Mouse (Mus musculus): ENCODE data around the gene Ssr2.

The Ssr2 gene

DNA sequence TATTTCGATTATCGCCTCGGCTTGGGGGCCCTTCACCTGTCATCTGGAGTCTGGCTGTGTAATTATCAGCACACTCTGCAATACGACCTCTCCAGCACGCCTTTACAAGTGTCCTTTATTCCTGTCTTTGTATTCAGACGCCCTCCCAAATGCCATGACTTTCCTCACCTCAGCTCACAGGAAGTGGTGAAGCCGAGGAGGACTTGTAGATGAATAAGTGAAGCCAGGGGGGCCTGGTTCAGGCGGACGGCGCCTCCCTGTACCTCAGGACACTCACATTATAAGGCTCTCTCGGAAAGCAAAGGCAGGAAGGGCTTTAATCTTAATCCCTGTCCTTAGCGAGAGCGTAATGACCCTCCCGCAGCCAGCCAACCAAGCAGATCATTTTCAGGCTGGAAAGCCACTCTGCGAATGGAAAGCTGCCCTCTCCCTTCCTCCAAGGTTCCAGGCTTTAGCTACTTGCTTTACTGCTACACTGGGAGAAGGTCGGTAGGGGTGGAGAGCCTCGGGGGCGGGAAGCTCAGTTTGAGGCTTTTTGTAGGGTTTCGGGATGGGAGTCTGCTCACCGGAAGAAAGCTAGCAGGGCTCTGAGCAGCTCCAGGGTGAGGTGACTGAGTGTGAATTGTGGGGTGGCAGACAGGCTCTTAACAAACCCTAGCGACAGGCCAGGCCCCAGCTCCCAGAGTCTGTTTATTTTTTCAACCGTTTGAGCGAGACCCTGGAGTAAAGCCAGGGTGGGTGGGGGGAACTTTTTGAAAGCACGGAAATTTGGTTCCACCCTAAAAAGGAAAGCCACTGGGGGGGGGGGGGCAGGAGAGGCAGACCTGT, 46.7 kb downstream of the Ssr2 start:
- CTCF ChIA-PET, result interaction anchor here (0.6 to 0.7 kb wide), 2 partner anchors 9 to 473 kb away, joined by 3 to 4 read pairs; no protein-coding TSS in a partner anchor

DNA sequence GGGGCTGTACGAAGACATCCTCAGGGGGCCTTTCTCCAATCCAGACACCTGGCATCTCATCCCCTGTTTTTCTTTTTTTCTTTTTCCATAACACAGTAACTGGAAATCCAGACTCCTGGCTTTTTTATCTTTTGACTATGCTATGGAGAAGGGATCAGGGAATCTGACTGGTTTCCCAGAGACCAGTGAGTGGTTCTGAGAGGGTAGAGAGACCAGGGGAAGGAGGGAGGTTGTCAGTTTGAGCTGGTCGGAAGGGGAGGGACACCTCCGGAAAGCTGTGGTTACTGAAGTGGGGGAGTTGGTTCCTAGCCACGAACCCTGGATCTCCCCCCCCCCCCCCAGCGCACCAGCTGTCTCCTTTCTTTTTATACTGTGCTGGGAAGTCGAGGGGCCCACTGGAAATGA, 47.3 kb downstream of the Ssr2 start:
- CTCF ChIA-PET, result interaction anchor here (0.6 to 0.7 kb wide), 2 partner anchors 8 to 474 kb away, joined by 3 to 4 read pairs; no protein-coding TSS in a partner anchor

DNA sequence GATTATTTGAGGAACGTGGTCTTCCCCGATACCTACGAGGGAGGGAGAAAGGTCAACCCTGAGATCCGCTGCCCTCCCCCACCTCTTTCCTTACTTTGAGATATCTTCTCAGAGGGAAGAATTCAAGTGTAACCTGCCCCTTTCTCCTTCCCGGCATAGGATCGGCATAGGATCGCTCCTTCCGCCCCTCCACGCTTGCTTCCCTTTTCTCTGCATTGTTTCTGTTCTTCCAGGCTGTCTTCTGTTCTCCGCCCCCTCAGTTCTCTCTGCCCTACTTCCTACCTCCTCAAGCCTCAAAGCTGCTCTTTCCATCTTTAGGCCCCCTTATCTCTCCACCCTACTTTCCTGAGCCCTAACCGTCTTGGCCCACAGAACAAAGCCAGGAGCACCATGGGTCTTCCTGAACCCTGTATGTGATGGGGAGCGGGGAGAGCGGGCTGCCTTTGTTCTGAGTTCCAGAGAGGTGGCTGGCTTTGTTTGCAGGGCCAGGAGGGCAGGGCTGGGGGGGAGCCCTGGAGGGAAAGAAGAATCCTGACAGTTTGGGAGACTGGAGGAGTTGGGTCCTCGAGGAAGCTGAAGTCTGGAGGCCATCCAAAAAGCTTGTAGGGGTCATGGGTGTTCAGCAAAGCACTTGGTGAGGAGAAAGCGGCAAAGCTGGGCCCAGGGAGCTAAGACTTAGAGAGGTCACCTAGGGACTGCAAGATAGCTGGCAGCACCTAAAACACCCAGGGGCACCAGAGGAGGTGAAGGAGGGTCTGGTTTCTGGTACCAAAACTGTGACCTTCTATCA, 47.9 kb downstream of the Ssr2 start:
- CTCF ChIA-PET, result no interaction called here

DNA sequence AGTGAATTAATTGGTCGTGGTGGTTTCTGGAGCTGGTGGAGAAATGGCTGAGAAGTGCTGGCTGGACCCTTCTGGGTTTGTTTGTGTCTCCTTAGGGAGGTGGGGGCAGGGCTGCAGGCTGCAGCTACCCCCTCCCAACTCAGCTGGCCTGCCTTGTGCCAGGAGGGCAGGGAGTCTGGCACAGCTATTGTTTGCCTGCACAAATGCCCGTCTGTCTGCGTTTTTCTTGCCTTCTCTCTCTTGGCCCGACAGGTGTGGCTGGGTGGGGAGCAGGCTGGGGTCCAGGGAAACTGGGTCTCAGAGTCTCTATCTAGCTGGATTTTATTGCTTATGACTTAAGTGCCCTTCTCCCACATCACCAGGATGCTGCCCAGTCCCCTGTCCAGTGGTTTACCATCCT, 48.6 kb downstream of the Ssr2 start:
- CTCF ChIA-PET, result interaction anchor here (0.6 kb wide), 1 partner anchor 101 kb away, joined by 3 read pairs; no protein-coding TSS in a partner anchor

DNA sequence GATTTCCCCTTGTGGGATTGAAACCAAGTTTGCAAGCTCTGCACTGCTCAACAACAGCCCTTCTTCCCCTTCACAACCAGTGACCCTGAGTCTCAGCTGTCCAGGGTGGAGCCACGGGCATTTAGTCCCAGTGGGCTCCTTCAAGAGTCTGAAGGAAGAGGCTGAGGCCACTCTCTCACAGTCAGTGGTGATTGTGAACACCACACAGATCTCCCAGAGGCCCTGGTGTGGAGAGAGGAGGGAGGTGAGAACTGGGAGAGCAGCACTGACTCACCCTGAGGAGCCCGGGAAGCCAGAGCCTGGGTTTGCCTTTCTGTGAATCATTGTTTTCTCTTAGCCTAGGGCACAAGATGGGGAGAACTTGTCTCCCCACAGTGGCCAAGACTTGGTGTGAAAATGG, 49.3 kb downstream of the Ssr2 start:
- CTCF ChIA-PET, result interaction anchor here (0.6 kb wide), 1 partner anchor 100 kb away, joined by 3 read pairs; no protein-coding TSS in a partner anchor

DNA sequence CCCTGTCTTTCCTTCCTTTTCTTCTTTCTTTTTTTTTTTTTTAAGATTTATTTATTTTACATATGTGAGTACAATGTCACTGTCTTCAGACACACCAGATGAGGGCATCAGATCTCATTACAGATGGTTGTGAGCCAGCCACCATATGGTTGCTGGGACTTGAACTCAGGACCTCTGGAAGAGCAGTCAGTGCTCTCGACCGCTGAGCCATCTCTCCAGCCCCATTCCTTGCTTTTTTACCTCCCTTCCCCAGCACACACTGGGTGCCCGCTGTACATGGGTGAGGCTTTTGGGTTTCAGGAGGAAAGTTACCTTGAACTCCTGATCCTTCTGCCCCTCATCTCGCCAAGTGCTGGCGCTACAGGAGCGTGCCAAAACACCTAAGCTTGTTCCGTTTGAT, 49.9 kb downstream of the Ssr2 start:
- CTCF ChIA-PET, result no interaction called here

DNA sequence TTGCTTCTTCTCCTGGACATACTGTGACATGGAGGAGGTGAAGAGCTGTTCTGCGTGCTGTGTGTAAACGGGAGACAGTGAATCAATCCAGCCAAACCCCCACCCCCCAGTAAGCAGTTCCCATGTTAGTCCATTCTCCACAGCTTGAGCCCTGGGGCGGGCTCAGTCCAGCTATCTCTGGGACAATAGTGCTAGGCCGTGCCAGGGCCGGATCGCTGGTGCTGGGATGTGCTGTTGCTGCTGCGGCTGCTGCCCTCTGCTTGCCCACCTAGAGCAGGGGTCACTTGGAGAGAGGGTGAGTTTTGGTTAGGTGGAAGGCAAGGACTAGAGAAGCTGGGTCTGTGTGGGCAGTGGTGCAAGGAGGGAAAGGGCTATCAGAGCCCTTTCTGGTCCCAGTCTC, 50.6 kb downstream of the Ssr2 start:
- CTCF ChIA-PET, result no interaction called here

DNA sequence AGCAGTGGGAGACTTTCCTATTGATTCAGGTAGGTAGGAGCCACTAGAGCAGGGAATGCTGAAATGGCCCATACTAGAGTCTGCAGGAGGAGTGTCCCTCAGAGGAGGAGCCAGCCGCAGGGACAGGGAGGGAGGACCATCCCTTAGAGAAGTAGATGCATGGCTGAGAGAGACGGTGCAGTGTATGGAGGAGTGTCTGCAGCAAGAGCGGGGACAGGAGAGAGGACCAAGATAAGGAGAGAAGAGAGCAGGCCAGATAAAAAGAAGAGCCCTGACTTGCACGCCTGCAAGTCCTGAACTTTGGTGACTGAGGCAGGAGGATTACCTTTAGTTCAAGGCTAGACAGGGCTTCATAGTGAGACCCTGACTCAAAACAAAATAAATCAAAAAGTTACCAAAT, 51.4 kb downstream of the Ssr2 start:
- CTCF ChIA-PET, result no interaction called here

DNA sequence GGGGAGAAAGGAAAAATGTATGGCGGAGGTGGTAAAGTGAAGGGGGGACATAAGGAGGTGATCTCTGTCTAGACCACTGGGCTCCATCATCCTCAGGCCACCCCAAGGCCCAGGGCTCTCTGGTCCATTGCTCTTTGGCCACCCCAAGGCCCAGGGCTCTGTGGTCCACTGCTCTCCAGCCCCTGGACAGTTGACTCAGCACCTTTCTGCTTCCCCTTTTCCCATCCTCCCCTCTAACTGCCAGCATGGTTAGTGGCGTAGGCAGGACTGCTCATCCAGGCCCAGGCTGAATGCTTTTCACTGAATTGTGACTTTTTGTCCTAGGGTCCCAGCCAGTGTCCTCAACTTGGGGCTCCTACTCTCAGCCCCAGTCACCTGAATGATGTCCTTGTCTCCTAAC, 51.9 kb downstream of the Ssr2 start:
- CTCF ChIA-PET, result interaction anchor here (0.6 to 0.7 kb wide), 2 partner anchors 16 to 21 kb away, joined by 3 to 7 read pairs; no protein-coding TSS in a partner anchor

DNA sequence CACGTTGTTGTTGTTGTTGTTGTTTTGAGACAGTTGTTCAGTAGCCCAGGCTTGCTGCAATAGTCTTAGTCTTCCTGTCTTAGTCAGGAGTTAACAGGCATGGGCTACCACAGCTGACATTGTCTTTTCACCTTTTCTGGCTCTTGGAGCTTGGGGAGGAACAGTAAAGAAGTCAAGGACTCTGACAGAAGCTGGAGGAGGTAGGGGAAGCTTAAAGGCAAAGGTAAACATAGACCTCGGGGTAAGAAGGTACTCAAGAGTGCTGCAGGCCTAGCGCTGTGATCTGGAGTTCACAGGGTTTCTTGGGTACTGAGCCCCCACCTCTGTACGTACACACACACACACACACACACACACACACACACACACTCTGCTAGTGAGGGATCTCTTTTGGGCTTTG, 53.1 kb downstream of the Ssr2 start:
- CTCF ChIA-PET, result interaction anchor here (0.7 kb wide), 1 partner anchor 160 kb away, joined by 8 read pairs; no protein-coding TSS in a partner anchor

DNA sequence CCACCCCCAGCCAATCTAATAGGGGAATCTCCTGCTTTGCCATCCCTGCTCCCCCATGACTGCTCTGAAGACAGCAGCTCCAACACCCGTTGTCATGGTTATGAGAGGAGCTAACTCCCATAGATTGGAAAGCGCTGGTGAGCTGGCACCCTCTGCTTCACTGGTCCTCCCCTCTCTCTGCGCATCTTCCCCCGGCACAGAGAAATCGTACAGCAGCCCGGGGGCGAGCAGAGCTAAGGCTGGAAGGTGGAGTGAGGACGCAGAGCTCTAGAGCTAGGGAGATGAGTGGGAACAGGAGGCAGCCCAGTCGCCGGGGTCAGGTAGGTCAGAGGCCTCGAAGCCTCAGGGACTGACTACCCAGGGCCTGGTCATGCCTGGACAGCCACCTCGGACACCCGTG, 53.6 kb downstream of the Ssr2 start:
- CTCF ChIA-PET, result no interaction called here

DNA sequence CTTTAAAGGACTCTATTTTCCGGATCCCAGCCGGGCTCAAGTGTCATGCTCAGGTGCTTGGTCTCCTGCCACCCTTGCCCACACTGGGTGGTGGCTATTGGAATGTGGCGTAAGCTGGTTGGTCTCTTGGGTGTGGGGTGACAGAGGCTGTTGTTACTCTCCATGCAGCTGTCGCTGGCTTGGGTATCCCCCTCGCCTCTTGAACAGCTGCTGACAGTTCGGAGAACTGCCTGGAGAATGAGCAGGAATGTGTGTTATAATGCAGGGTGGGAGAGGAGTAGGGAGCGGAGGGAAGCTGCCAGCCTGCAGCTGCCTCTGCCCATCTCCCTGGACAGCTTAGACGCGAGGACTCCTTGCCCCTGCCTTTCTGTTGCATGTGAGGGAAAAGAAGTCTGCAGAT, 54.3 kb downstream of the Ssr2 start:
- CTCF ChIA-PET, result interaction anchor here (0.7 to 0.8 kb wide), 2 partner anchors 19 to 22 kb away, joined by 3 read pairs; no protein-coding TSS in a partner anchor

DNA sequence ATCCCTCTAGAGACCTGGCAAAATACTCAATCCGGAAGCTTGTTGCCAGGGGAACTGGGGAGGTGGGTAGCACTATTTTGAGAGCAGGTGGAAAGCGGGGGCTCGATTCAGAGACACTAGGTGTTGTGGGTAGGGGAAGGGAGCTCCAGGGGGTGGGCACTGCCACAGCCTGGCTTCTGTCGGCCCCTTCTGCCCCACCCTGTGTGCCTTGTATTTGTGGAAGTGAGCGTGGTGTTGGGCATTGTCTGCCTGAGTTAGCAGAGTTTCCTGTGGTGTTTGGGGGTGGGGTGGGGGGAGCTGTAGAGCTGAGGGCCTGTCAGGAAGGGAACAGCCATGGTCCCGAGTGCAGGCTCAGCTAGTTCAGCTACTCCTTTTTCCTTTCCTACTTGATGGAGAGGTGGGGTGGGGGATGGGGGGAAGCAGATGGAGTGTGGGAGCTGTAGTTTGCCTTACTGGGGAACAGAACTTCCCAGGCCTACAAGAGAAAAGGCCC, 55.2 kb downstream of the Ssr2 start:
- CTCF ChIA-PET, result interaction anchor here (0.5 to 1.8 kb wide), 5 partner anchors 8 to 24 kb away, joined by 3 to 7 read pairs (median 3); partner anchors contain the start of gene Arhgef2

DNA sequence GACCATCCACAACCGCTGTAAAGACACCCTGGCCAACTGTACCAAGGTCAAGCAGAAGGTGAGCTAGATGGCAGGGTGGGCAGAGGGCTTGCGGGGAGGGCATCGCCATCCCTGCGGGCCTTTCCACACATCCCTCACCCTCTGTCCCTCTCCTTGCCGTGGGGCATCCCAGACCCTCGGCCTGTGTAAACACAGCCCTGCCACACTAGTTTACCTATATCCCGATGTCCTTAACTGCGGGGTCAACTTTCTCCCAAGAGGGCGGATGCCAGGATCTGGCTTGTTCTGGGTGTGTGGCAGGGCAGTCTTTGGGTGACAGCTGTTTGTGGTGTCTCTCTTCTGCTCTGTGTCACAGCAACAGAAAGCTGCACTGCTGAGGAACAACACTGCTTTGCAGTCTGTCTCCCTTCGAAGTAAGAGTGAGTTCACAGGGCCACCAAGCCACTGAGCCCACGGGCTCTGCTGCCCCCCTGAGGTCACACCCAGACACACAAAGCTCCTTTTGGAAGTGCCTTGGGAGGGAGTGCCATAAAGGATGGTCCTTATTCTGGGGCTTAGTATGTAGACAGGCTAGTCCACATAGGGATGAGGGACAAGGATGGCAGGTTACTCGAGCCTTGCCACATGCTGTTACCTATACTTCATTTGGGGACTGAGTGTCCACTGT, 56.4 kb downstream of the Ssr2 start:
- CTCF ChIA-PET, result interaction anchor here (0.6 to 1.8 kb wide), 3 partner anchors 25 to 122 kb away, joined by 4 to 8 read pairs (median 7); partner anchors contain the start of genes Arhgef2 and Lmna

DNA sequence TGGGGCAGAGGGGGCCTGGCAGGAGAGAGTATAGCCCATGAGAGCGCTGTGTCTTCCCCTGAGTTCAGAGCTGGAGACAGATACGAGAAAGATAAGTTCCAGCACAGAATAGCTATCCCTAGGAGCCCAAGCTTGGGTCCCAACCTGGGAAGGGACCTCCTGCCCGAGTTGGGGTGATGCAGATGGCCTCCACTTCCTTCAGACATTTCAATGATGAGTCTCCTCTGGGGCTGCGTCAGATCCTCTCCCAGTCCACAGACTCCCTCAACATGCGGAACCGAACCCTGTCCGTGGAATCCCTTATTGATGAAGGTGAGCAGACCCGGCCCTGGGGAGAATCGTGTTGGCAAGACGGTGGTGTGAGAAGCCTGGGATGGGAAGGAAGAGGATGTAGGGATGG, 57.4 kb downstream of the Ssr2 start:
- CTCF ChIA-PET, result interaction anchor here (0.9 to 1.8 kb wide), 2 partner anchors 26 to 47 kb away, joined by 4 to 7 read pairs; partner anchors contain the start of gene Arhgef2

DNA sequence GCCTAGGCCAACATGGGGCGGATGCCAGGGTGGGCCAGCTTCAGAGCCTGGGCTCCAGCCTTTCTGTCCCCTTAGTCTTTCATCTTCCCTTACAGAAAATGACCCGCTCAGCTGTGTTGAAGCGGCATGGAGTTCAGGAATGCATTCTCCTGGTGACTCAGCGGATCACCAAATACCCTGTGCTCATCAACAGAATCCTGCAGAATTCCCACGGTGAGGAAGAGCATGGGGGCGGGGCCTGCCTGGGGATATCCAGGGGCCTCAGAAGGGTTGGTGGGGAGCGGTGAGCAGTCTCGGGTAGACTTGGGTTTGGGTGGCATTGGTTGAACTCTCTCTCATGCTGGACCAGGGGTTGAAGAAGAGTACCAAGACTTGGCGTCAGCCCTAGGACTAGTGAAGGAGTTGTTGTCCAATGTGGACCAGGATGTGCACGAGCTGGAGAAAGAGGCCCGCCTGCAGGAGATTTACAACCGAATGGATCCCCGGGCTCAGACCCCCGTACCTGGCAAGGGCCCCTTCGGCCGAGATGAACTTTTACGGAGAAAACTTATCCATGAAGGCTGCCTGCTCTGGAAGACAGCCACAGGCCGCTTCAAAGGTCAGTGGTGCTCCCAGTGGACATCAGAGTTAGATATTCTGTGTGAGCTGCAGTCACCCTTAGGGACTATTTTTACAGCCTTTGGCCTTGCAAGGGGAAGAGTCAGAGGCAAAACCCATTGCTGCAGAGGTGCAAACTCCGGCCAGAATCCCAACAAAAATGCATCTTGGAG, 60.0 kb downstream of the Ssr2 start:
- CTCF ChIA-PET, result interaction anchor here (0.9 kb wide), 1 partner anchor 44 kb away, joined by 3 read pairs; no protein-coding TSS in a partner anchor

DNA sequence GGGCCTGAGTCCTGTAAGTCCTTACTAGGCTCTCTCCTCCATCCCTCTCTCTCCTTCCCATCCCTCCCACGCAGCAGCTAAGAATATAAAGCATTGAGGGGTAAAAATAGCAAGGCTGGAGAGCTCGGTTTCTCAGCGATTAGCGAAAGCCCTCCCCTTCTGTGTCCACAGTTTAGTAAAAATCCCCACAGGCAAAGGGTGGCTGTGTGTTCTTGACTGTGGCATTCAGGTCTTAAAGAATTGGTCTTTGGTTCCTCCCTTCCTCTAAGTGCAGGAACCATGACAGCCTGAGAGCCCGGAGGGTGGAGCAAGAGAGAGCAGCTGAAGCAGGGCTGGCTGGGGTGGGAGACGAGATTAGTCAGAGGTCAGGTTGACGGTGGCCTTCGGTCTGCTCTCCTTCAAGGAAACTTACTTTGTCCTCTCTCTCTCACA, 60.9 kb downstream of the Ssr2 start:
- CTCF ChIA-PET, result no interaction called here

DNA sequence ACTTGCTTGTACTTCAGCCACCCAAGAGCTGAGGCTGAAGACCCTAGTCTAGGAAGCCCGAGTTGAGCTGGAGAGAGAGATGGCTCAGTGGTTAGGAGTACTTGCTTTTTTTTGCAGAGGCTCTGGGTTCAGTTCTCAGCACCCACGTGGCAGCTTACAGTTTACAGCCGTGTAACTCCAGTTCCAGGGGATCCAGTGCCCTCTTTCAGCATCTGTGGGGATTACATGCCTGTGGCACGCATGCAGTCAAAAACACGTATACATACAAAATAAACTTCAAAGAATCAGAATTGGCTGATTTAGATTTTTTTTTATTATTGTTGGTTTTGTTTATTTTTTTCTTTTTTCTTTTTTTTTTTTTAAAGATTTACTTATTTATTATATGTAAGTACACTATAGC, 61.5 kb downstream of the Ssr2 start:
- CTCF ChIA-PET, result no interaction called here
